Mouse (Mus musculus) heart, adult 8-10 months (tissue): ENCODE results near the gene Rnf222. TPM values are rescaled to one million over a fixed set of nuclear protein-coding genes. Genes with fewer than 3 reads are reported as not detected.

ENCODE experiments used
- DNase-seq: peaks from one replicate; pipeline ENCODE4 v3.0.0; 2022; ENCODE audit warnings: low spot score
- total RNA-seq, 4 experiments: library from RNA; stranded (reverse); gene quantifications; 2 replicates each; pipeline ENCODE4 v1.2.4; 2022

Rnf222 gene
- total RNA-seq, 4 experiments from 2014 or later = 0.11 to 0.28 (median 0.17) TPM; not detected in 1

DNA sequence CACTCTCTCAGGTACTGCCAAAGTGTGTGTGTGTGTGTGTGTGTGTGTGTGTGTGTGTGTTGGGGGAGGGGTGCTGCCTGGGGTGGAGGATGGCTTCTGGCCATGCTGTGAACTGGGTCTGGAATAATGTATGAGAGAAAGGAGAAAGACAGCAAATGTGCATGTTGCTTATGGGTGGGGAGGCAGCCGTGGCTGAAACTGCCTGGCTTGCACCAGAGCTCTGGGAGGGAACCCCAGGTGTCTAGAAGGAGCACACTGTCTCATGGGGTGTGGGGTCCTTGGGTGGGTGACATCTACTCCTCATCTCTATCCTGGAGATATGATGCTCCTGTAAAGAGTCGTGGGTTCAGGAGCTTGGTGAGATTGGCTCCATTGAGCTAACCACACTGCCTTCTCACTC lies 300 bp downstream of the Rnf222 start:
- no peak for DNase-seq

GRCm38 (mm10) chr11:68890625-68891024 lies 2.3 kb downstream of the Rnf222 start:
- no peak for DNase-seq

GRCm38 (mm10) chr11:68891823-68892222 lies 3.5 kb downstream of the Rnf222 start:
- no peak for DNase-seq

DNA sequence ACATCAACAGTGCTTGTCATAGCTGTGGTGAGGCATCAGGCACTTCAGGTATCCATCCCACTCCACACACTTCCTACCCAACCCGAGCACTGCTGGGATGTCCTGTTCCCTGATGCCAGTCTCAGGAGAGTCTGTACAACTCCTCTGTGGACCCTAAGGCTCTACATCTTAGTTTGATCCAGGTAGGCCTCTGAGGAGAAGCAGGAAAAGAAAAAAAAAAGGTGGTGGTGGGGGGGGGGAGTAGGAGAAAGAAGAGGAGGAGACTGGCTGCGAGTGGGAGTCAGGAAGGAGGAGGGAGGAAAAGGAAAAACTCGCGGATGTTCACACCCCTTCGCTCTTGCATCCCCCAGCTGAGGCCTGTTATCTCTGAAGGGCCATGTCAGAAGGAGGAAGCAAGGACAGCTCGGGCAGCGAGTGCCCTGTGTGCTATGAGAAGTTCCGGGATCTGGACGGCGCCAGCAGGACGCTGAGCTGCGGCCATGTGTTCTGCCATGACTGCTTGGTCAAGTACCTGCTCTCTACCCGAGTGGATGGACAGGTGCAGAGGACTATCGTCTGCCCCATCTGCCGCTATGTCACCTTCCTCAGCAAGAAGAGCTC lies 4.0 kb downstream of the Rnf222 start:
- DNase-seq = no peak

DNA sequence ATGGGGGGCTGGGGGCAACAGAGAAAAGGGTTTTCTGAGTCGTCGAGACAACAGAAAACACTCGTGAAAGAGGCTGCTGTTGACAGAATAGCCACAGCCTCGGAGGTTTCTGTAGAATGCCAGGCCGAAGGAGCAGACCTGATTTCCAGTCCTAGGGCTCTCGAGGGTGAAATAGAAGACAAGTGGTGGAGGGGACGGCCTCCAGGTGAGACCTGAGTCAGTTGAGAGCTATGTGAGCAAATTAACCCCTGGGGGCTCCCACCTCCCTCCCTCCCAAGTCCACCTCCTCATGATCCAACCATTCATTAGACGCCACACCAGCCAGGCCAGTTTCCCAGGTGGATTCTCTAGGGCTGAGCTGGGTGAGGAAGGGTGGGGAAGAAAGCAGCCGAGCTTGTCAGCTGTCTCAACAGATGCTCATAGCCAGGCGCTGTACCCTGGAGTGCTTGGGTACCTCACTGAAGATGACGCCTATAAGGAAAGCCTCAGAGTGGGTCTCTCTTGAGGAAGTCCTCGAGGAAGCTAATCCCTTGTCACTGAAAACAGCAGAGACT lies 5.6 kb downstream of the Rnf222 start:
- DNase-seq = no peak

DNA sequence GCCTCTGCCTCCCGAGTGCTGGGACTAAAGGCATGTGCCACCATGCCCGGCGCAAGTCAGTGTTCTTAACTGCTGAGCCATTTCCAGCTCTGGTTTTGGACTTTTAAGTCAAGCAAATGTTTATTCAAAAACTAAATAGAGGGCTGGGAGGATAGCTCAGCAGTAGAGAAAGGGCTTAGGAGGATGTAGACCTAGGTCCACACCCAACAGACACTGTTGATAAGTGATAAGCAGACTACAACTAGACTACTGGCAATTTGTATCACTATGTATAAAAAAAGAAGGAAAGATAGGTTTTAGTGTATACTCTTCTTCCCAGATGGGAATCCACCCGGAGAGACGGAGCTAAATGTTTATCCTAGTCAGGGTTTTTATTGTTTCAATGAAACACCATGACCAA lies 7.9 kb downstream of the Rnf222 start:
- DNase-seq = no peak

DNA sequence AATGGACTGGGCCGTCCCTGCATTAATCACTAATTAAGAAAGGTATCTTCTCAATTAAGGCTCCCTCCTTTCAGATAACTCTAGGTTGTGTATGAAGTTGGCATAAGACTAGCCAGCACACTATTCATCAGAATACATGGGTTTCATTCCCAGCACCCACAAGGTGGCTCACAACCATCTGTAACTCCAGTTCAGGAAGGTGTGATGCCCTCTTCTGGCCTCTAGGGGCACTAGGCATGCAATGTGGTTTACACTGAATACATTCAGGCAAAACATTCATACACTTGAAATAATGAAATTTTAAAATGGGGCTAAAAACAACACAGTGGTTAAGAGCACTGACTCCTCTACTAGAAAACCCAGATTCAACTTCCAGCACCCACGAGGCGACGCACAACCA lies 8.8 kb downstream of the Rnf222 start:
- DNase-seq = no peak

- no peak for DNase-seq
Measured at GRCm38 (mm10) chr11:68897838-68898237, 9.5 kb downstream of the Rnf222 start.

DNA sequence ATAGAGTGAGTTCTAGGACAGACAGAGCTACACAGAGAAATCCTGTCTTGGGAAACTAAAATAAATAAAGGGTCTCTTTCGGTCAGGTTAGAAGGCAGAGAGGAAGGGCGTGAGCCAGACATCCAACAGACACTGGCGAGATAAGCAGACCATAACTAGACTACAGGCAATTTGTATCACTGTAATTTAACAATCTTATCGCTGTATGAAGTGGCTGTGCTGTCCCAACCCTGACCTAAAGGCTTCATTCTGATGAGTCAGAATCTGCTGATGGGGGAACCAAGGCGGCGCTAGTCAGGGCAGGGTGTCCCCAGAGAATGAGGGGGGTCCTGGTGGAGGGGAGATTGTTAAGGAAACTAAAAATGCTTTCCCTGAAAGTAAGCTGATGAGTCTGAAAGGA lies 10.4 kb downstream of the Rnf222 start:
- no peak for DNase-seq

GRCm38 (mm10) chr11:68899815-68900214 lies 11.5 kb downstream of the Rnf222 start:
- no peak for DNase-seq

DNA sequence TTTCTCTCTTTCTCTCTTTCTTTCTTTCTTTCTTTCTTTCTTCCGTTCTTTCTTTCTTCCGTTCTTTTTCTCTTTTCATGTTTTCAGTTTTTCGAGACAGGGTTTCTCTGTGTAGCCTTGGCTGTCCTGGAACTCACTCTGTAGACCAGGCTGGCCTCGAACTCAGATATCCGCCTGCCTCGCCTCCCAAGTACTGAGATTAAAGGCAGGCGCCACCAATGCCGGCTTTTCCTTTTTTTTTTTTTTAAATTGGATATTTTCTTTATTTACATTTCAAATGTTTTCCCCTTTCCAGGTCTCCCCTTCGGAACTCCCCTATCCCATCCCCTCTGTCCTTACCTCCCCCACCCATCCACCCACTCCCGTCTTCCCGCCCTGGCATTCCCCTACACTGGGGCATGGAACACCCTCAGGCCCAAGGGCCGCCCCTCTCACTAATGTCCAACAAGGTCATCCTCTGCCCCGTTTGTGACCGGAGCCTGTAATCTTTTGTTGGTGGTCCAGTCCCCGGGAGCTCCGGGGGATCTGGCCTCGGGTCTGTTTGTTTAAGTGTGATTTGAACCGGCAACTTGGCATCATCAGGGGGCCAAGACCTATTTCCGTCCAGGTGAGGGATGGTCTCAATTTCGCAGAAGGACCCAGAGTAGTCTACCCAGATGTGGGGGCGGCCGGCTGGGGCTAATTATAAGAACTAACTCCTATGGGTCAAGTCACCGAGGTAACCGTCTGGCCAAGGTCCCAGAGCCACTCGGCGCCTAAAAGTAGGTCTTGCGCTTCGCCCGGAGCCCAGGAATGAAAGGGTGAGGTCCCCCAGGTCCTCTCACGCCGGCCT lies 12.4 kb downstream of the Rnf222 start:
- DNase-seq = no peak

DNA sequence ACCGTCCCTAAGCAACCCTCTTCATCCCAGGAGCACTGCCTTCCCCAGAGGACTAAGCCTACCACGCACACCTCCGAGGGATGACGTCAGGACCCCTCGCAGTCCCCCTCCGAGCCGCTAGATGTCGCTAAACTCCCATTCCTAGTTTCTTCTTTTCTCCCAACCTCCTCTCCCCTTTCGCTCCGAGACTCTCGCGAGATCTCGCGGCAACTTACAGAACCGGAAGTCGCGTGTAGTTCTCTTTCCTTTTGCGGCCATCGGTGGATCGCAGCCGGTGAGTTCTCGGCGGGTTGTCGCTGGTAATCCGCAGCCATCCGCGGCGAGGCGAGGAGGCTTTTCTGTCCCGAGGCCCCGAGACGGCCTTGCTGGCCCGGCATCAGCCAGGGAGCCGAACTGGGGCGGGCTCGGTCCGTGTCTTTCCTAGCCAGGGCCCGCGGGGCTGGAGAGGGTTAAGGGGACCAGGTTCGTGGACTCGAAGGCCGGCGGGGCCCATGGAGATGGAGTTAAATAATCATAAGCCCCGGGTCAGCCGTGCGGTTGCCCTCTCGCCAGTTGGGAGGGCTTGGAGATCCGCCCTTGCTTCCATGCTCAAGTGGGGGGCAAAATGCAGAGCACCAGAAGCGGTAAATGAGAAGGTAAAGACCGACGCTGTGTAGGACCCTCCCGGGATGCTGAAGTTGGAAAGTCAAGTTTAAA lies 13.1 kb downstream of the Rnf222 start, which contains the start of gene Rpl26:
Gene Rpl26 (plus strand): TSS at position 233 of the 696 bp plus-strand sequence.
- DNase-seq = peak; percentile 98

GRCm38 (mm10) chr11:68902047-68902364 lies 13.7 kb downstream of the Rnf222 start:
- DNase-seq = no peak

DNA sequence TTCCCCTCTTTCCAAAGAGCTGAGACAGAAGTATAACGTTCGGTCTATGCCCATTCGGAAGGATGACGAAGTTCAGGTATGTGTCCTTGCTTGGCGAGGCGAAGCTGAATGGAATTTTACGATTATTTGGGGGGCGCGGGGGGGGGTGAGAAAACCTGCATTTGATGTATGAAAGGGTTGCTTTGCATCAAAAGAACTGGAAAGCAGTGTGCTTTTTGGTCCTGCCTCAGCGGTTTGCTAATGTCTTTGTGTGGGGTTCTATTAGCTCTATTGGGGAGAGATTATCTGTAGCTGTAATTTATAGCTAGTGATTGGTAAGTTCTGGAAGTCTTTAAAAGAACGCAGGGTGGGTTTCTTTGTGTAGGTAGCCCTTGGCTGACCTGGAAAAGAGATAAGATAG lies 14.0 kb downstream of the Rnf222 start:
- DNase-seq = no peak

DNA sequence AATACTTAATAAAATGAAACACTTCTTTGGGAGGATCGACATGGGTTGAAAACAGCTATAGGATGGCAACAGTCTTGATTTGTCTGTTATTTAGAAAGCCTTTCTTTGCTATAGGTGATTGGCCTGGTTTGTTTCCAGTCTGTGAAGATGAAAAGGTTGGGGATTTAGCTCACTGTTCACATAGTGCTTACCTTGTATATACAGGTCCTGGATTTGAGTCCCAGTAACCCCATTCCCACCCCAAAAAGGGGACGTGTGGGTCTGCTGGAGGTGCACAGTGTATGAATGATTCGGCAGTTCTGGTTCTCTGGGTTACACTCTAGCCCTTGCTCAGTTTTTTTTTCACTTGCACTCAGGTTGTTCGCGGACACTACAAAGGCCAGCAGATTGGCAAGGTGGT lies 14.5 kb downstream of the Rnf222 start:
- DNase-seq = no peak

- DNase-seq = no peak
Measured at GRCm38 (mm10) chr11:68903775-68904174, 15.4 kb downstream of the Rnf222 start.

DNA sequence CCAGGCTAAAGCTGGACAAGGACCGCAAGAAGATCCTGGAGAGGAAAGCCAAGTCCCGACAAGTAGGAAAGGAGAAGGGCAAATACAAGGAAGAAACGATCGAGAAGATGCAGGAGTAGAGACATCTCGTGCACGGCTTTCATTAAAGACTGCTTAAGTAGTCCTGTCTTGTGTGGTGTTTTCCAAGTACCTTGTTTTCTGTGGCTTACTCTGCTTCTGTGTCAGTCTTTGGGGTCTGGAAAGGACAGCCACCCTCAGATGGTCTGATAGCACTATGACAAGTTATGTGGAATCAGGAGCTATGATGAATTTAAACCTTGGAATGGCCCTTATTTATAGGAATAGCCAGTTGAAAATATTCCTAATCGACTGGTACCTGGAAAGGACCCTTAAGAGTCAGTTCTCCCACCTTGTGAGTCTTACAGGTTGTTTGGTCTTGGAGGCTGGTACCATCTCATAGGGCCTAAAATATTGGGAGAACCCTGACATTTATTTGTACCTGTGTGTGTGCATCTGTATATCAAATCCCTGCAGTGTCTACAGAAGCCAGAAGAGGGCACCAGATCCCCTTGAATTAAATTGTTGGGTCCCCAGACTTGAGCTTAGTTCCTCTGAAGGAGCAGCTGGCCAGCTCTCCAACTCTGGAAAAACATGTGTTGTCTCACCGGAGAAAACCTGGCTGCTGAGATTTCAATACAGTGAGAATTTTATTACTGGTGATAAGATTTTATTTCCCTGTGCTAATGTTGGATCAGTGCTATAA lies 16.2 kb downstream of the Rnf222 start:
- DNase-seq = peak; percentile 85

- no peak for DNase-seq
Measured at GRCm38 (mm10) chr11:68905138-68905531, 16.8 kb downstream of the Rnf222 start.

DNA sequence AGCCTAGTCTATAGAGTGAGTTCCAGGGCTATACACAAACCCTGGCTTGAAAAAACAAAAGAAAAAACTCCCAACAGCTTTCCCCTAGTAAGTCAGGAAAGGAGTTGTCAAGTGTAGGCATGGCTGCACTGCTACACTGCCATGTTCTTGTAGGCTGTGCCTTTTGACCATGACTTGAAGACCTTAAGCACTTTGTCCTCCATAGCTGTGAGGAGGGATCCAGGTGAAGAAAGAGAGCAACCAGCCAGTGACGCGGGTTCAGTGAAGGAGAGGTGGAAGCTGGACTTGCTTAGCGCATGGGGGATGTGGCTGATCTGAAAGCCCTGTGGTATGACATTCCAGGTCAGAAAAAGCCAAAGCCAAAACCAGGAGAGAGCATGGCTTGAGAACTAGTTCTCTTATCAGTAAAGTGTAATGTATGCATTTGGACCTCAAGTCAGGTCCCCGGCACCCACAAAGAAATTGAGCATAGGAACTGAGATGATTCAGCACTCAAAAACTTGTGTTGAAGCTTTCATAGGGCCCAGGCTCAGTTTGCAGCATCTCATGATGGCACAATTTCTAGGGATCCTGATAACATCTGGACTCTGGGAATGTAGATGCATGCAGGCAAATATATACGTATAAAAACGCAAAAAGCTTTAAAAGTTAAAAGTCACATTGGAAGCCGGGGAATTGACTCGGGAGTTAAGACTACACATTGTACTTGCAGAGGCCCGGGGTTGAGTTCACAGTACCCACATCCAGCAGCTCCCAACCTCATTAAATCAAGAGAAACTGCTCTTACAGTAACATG lies 17.5 kb downstream of the Rnf222 start:
- DNase-seq = no peak

DNA sequence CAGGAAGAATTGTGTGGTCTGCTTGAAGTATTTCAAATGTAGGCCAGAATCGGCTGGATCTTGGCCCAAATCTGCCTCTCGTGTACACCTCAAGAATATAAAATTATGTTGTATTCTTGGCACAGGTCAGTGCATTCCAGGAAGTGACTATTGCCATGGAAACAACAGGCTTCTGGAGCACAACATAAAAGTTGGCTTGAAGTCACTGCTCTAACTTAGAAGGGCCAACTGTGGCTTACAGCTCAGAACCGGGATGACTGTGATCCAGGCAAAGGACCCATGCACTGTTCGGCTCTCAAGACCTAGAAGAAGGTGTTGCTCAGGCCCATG lies 18.1 kb downstream of the Rnf222 start:
- no peak for DNase-seq

- DNase-seq = no peak
Measured at GRCm38 (mm10) chr11:68907251-68907650, 18.9 kb downstream of the Rnf222 start.
